Mouse (Mus musculus) liver, adult 2 months (tissue): Measurements from ENCODE around the gene Ugt1a6b.
"Not testable (repeated sequence)": the region's sequence is repeated elsewhere in the genome, so short reads cannot be mapped to it uniquely, and the experiment has no call there.

ENCODE experiments used
- CTCF ChIP-seq: fragments of 200-500 bp; IDR thresholded peaks from 2 replicates; pipeline ENCODE4 v1.5.1; 2011; ENCODE audit warnings: low read depth, low read length, control low read depth
- POLR2A ChIP-seq: fragments of 200-500 bp; IDR thresholded peaks from 2 replicates; pipeline ENCODE4 v1.6.1; 2011; ENCODE audit warnings: low read length, control low read depth; ENCODE audit not compliant: insufficient read depth; ENCODE audit errors: extremely low read depth

DNA sequence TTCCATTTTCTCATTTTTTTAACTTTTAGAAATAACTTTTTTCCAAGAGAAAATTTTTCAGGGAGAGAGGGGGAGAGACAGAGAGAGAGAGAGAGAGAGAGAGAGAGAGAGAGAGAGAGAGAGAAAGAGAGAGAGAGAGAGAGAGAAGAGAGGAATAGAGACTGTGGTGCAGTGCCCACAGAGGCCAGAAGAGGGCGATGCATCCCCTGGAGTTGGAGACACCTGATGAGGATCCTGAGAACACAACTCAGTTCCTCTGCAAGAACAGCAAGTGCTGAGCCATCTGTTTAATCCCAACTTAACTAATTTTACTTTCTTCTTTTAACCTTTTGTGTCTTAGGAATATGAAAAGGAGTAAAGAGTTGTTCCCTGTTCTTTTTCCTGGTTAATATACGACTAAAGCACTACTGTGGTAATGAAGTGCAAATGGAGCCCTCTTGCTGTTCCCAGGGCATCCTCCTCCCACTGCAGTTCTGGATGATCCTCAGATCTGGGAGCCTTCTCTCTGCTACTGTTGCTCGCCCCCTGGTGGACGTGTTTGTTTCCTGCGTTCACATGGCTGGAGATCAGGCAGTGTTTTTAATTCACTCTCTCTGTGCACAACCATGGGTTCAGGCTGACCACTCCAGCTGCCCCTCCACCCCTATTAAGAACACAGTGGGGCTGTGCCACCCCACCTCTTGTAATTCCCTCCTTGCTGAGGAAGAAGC is 41.1 kb downstream of the Ugt1a6b start:
- TF ChIP-seq CTCF = peak; percentile 70
- not testable (repeated sequence) for TF ChIP-seq POLR2A
